Mouse (Mus musculus): Measurements from ENCODE around the gene Ppp2r5c.
A peak's percentile ranks its signal among the peaks of the same experiment; 100 is the strongest.

Ppp2r5c gene

DNA sequence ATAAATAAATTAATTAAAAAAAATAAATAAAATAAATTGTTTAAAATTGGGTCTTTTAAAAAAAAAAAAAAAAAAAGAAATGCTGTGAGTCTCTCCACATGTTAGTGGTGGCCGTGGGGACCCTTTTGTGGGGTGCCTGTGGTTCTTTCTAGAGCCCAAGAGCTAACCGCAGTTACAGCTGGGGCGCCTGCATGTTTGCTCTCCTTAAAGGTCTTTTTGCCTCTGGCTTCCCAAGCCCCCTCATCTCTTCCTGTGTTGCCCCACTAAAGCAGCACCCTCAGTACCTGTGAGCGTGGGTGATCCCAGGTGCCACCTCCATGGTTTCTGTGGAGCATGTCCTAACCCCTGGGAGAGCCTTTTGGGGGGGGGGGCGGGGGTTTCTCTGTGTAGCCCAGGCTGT is 45.5 kb downstream of the Ppp2r5c start:
- DNase-seq = peak; percentile 84

DNA sequence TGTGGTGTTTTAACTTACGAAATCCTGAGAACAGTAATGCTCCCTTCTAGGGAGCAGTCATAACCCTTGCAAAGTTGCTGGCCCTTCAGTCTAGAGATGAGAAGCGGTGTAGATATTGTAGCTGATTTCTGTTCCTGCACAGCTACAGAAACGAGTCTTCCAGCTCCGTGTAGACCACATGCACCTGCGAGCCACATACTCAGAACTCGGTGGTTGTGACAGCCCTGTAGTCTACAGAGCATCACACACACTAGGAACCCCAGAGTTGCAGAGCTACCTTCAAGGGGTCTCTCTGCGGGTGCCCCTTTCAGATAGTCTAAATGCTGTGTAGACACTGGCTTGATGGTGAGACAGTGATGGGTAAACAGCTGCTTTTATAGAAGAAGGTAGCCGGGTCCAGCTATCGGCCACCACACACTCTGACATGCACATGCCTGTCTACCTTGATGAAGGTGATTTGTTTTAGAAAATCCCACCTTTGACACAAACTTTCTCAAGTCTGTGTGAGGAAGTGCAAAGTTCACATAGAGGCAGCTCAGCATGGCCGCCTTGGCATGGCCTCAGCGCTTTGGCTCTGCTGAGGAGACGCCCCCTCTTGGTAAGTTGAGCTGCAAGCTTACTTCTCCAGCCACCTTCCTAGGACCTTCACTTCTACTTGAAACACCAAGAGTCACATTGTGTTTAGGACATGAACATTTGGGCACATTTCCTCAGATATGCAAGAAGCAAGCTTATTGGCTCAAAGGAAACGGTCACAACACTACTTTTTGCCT is 46.9 kb downstream of the Ppp2r5c start:
- DNase-seq = peak; percentile 59

DNA sequence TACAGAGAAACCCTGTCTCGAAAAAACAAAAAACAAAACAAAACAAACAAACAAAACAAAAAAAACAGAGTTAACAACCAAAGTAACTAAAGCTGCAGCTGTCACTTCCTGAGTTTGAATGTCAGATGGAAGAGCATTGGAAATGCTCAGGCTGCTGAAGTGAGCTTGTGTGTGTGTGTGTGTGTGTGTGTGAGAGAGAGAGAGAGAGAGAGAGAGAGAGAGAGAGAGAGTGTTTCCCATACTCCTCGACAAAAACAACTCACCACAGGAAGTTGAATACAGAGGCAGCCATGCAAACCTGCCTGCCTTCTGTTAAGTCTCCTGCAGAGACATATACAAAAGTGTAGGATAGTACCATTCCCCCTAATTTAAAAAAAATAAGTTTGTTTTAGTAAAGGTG is 47.9 kb downstream of the Ppp2r5c start:
- DNase-seq = no peak

GRCm38 (mm10) chr12:110495260-110495659 is 48.3 kb downstream of the Ppp2r5c start:
- no peak for DNase-seq

- no peak for DNase-seq
Measured at GRCm38 (mm10) chr12:110496016-110496415, 49.1 kb downstream of the Ppp2r5c start.

- no peak for DNase-seq
Measured at GRCm38 (mm10) chr12:110497013-110497412, 50.1 kb downstream of the Ppp2r5c start.

DNA sequence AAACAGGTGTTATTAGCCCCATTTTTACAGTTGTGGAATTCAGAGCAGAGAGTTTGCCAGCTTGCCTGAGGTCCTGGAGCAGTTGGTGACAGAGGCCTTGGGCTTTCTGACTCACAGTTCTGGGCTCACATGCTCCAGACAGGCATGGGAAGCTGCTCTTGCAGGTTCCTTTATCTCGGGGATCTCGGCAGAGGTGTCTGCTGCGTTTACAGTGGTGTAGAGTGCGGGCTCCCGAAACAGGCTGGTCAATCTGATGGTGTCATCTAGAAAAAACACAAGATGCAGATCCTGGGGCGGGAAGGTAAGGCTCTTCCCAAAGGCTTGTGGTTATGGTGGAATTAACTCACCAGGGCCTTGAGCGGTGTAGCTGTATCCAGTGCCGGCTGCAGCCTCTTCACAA is 50.6 kb downstream of the Ppp2r5c start:
- DNase-seq = no peak

- DNase-seq = no peak
Measured at GRCm38 (mm10) chr12:110498283-110499224, 51.6 kb downstream of the Ppp2r5c start.

- DNase-seq = no peak
Measured at GRCm38 (mm10) chr12:110499225-110499992, 52.5 kb downstream of the Ppp2r5c start.

- DNase-seq = no peak
Measured at GRCm38 (mm10) chr12:110500095-110500494, 53.2 kb downstream of the Ppp2r5c start.

DNA sequence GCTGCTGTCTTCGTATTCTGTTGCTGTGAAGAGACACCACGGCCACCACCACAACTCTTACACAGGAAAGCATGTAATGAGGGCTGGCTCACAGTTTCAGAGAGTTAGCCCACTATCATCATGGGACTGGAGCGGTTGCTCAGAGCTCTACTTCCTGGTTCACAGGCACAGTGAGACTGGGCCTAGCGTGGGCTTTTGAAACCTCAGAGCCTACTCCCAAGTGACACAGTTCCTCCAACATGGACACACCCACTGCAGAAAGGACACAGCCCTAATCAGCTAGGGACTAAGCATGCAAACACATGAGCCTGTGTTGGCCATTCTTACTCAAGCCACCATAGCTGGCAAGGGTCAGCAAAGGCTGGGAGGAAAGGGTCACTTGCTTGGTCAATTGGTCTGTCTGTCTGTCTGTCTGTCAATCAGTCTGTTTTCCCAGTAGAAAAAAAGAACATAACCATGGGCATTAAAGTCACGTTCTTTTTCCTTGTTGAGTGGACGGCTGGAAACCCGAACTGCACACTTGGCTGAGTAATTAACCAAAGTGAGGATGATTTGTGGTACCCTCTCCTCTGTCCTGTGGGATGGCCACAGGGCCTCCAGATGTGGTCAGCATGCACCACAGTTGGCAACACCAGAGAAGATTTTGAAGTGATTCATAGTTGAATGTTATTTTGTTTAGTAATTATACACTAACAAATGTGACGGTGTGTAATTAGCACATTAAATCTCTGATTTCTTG is 56.7 kb downstream of the Ppp2r5c start:
- peak; percentile 48 for DNase-seq

- no peak for DNase-seq
Measured at GRCm38 (mm10) chr12:110504145-110504490, 57.2 kb downstream of the Ppp2r5c start.

GRCm38 (mm10) chr12:110504793-110505192 is 57.9 kb downstream of the Ppp2r5c start:
- no peak for DNase-seq

- peak; percentile 54 for DNase-seq
Measured at GRCm38 (mm10) chr12:110506046-110506445, 59.1 kb downstream of the Ppp2r5c start.

DNA sequence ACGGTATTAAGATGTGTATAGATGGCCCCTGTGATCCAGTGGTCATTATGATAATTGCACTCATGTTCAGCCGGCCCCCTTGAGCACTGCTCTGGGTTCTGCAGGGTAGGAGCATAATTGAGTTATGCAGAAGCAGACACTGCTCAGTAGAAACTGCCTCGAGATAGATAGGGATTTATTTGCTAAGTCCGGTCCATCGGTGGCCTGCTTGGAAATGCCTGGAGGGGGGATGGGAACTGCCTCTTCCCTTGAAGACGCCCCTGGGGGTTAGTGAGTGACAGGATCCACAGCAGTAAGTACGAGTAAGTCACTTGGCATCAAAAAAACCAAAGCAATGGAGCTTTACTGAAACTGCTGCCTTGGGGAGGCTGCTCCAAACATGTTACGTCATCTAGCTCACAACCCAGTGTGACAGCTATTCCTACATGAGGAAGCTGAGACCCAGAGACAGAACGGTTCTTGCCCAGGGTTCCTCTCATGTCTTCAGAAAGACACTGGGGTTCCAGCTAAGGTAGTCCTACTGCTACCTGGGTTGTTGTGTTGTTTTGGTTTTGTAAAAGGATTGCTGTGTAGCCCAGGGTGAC is 60.9 kb downstream of the Ppp2r5c start:
- peak; percentile 4 for DNase-seq

DNA sequence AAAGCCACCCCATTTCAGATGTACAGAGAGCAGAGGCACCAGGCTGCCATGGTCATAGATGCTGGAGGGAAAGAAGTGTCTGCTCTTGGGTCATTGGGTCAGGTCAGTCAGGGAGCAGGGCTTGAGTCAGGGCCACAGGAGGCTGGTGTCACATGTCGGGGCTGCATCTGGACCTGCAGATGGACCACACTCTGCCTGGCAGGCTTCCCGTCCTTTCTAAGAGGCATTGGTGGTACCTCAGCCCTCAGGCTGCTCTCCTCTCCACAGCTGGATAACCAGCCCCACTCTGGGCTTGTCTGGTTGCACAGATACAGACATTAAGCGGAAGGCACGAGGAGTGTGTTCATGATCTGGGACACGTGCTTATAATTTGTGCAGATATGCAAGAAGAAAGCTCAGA is 61.8 kb downstream of the Ppp2r5c start:
- DNase-seq = peak; percentile 3

- DNase-seq = peak; percentile 4
Measured at GRCm38 (mm10) chr12:110510171-110510871, 63.4 kb downstream of the Ppp2r5c start.

- DNase-seq = no peak
Measured at GRCm38 (mm10) chr12:110511201-110511600, 64.3 kb downstream of the Ppp2r5c start.

DNA sequence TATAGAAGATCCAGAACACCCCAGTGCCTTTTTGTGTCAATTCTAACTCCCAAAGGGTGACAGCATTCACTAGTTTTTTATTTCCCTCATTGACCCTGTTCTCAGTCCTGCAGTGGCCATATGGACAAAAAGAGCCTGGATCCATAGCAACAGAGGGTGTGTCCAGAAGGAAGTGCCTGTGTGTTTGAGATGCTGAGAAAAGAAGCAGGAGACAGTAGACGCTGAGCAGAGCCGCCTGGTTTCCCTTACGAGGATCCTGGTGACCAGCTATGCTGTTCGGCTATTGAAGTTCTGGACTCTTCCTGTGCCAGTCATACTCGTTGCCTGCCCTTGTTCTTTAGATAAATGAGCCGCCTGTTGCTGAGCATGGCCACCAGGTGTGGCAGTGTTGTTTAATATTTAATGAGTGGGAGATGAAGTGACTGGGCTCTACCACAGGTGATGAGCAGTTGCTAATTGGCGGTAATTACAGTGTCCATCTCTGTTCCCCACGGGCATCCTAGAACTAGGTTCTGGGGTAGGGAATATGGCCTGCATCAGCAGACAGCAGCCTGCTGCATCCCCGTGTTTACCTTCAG is 65.0 kb downstream of the Ppp2r5c start:
- no peak for DNase-seq

GRCm38 (mm10) chr12:110512884-110513283 is 66.0 kb downstream of the Ppp2r5c start:
- DNase-seq = peak; percentile 2

DNA sequence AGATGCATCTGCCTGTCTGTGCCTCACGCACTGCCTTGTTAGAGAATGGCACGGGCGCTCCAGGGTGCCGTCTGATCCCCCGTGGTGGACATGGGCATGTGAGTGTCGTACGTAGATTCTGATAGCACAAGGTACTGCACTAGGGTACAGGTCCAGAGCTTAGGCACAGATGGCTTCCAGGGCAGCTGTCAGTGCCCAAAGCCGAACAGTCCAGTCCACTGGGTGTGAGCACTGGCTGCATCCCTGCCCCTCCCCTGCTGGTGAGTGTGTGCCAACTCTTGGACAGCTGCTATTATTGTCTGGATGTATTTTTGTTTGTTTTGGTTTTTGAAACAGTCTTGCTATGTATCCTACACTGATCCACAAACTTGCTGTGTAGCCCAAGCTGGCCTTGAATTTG is 68.8 kb downstream of the Ppp2r5c start:
- peak; percentile 2 for DNase-seq
